Mouse (Mus musculus): ENCODE results near the gene Tmprss15. TPM values are rescaled to one million over a fixed set of nuclear protein-coding genes. Genes with fewer than 3 reads are reported as not detected.

The Tmprss15 gene
- total RNA-seq, 2 experiments from 2014 or later = not detected

DNA sequence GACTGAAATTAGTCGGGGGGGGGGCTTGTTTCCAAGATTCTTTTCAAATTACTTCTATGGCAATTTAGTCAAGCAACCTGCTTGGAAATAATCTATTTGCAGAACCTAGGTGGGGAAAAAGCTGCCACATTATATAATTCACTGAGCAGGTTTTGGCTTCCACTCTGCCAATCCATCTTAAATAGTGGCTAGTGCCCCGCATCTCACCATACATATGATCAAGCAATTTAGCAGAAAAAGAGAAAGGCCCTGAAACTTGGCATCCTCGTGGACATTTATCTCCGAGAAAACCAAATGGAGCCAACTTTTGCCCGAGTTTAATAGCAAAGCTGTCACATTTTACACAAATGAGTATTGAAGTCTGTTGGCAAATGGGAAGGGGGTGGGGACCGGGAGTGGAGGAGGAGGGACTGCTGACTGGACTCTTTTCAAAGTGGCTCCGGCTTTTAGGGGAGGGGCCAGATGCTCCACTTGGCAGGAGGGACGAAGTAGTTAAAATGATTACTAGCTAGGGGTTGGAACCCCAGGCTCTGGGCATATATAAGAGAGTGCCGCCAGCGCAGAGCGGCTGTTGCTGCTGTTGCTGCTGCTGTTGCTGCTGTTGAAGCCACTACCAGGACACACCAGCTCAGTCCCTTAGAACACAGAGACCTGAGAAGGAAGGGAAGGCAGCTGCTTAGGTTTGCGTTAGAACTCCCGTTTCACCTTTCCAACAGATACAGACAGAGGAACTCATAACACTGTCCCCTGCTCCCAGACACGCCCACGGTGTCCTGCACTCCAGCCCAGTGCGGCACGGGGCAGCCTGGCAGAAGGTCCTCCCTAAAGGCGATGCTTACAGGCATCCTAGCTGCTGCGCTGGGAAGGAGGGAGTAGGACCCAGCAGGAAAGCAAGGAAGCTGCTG is 160.3 kb downstream of the Tmprss15 start, which contains the start of gene Chodl:
TSS of gene Chodl (plus strand) at position 567 of the 905 bp plus-strand sequence.
- peak; percentile 27; the same call in 1 of the 2 replicates for ATAC-seq (replicated peaks; ENCODE audit: poor library complexity, severe bottlenecking)

DNA sequence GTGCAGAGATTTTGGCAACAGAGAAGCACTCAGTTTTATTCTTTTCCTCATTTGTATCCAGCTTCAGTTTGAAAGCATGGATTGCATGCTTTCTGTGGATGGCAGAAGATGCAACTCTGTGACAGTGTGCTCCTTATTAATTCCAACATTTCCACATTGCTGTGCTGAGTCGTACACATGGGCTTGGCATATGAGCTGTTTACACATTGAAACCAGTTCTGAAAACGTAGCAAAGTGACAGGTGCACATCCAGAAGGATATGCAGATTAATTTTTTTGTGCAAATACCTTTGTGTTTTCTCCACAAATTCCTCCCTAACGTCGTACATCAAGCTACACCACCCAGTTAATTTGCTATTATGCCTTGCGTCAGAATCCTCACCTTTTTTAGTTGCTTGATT is 168.3 kb downstream of the Tmprss15 start:
- ATAC-seq (replicated peaks; ENCODE audit: poor library complexity, severe bottlenecking) = no peak

Other genes with a start within 250 kb of the Tmprss15 start
- not detected in 2 replicates for gene Chodl, start 160.1 kb downstream of the Tmprss15 start, total RNA-seq (2014; fragmentation: Nextera tagmentation)
- not detected in 2 replicates for gene Chodl, start 160.1 kb downstream of the Tmprss15 start, total RNA-seq (2017)

All from granulocyte monocyte progenitor cell, adult 5-6 weeks (primary cell).